Mouse (Mus musculus): ENCODE measurements around the gene Zfp335. TPM values are rescaled to one million over a fixed set of nuclear protein-coding genes. Genes with fewer than 3 reads are reported as not detected.

The Zfp335 gene
- total RNA-seq (2017), result 6.2 and 7.6 TPM in 2 replicates

DNA sequence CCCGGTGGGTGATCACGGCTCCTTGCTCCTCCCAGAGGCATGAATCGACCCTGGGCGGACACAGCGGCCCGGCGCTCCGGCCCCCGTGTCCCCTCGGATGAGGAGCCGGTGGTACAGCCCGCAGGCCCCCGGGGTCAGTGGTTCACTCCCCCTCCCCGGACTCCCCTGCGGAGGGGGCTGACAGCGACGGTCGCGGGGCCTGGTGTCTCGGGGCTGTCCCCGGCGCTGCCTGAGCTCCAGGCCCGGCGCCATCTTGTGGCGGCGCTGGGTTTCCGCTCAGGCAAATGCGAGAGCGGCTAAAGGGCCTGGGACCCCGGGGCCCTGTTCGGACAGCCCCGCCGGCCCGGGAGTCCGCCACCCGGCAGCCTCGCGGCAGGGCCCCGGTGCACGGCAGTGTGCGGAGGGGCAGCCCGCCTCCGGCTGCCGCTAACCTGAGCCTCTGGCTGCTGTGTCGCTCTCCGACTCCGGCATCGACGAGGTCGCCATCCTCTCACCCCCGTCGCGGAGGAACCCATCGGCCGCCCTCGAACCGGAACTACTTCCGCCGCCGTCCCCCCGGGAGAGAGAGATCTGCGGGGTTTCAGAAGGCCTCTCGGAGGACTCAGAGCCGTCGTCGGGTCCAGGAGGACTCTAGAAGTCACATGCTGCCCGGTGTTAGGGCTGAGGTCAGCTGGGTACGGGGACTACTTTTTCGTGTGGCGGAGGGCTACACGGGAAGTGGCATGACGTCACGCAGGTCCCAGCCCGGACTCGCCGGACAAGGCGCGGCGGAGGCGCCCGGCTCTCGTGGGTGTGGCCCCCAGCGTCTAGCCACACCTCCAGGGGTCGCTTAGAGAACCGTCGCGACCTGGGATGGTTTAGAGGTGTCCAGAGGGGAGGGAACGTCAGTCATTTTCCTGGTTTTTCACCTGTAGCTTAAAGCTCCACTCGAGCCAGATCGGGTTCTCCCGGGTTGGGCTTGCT, at the start of gene Zfp335:
Gene Zfp335, minus strand, starts transcription at position 672 of the 963 bp plus-strand sequence.
- peak; percentile 62 for ATAC-seq (replicated peaks; ENCODE audit: low read depth, poor library complexity, severe bottlenecking)

DNA sequence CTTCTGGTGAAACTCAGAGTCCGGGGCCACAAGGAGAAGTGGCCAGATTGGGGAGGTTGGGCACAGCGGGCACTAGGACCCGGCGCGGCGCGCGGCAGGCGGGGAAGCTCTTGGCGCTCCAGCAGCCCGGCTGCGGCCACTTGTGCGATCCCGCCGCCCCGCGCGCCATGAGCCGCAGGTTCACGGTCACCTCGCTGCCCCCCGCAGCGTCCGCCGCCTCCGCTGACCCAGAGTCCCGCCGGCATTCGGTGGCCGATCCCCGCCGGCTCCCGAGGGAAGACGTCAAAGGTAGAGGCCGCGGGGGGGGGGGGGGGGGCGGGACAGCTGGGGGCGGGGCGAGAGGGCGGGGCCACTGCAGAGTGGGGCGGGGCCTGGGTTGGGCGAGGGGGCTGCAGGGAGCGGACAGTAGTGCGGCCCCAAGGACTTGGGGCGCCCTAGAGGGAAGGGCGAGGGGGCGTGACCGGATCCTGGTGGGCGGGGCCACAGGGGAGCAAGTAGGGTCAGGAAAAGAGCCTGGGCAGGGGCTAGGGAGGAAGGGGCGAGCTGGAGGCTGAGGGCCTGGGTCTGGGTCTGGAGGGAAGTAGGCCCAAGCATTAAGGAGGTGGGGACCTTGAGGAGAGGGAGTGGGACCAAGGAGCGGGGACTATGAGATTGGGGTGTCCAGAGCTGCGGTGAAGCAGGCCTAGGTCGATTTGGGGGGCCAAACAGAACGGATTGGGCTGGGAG, 49.3 kb upstream of the Zfp335 start, which contains the start of gene Slc12a5:
Gene Slc12a5, plus strand, starts transcription at position 87 of the 726 bp plus-strand sequence.
- peak; percentile 48 for ATAC-seq (replicated peaks; ENCODE audit: low read depth, poor library complexity, severe bottlenecking)

DNA sequence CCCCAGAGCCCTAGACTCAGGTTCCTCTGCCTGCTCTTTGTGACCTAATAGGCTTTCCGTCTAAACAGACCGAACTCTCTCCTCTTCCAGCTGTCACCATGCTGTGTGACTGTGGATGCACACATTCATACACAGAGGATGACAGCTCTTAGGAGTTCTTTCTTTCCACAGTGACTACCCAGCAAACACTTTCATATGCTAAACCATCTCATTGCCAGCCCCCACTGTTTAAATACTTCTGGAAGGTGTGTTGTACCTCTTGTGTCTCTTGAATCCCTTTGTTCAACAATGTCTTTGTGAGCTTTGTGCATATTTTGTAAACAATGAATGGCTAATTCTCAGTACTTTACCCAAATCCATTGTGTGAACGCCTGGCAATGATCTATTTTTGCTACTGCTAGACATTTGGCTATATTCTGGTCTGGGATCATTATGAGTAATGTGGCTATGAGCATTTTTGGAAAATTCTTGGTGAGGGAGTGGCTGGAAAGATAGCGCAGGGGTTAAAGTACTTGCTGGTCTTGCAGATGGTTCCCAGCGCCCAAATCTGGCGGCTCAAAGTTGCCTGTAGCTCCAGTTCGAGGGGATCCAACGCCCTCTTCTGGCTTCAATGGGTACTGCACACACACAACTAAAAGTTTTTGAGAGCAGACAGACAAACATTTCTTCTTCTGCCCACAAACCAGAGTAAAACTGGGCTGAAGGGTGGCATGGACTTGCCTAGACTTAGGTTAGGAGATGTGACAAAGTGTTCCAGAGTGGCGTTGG, 46.2 kb upstream of the Zfp335 start:
- no peak for ATAC-seq (replicated peaks; ENCODE audit: low read depth, poor library complexity, severe bottlenecking)

DNA sequence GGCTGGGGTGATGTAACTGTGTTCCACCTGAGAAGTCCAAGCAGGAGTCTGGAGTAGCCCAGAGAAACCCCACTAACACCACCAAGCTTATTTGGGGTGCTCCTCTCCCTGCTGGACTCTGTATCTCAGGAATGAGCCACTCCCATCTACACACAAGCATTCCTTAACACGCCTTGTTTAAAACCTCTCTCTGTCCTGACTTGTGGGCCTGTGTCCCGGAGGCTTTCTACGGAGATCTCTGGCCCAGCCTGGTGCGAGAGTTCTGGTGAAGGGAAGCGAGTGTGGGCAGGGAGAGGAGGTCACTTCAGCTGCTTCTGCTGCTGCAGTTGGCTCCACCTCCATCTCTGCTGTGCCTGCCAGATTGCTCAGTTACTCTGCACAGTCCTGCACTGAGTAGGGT, 44.6 kb upstream of the Zfp335 start:
- ATAC-seq (replicated peaks; ENCODE audit: low read depth, poor library complexity, severe bottlenecking), result no peak

DNA sequence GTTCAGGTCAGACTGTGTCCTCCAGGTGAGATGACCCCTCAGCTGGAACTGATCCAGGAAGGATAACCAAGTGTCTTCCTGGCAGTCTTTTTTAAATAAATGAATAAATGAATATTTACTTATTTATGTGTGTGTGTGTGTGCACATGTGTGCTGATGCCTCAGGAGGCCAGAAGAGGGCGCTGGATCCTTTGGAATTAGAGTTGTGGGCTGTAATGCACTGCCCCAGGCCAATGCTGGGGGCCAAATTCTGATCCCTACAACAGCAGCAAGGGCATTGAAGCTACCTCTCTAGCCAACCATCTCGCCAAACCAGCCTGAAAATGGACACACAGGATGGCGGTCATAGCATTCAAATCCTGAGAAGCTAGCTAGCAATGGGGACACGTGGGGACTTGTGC, 44.2 kb upstream of the Zfp335 start:
- ATAC-seq (replicated peaks; ENCODE audit: low read depth, poor library complexity, severe bottlenecking), result no peak

DNA sequence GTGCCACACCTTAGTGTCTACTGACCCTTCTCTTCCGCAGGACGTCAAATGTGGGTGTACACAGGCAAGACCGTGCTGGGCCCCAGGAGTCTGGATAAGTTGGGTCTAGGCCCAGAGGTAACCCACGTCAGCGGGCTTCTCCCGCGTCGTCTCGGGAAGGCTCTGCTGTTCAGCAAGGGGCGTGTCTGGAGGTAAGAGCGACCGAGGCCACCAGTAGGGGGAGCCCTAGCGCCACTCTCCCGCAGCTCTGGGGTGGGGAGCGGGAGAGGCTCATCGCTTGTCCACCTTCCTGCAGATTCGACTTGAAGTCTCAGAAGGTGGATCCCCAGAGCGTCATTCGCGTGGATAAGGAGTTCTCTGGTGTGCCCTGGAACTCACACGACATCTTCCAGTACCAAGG, 41.7 kb upstream of the Zfp335 start:
- peak; percentile 78 for ATAC-seq (replicated peaks; ENCODE audit: low read depth, poor library complexity, severe bottlenecking)

DNA sequence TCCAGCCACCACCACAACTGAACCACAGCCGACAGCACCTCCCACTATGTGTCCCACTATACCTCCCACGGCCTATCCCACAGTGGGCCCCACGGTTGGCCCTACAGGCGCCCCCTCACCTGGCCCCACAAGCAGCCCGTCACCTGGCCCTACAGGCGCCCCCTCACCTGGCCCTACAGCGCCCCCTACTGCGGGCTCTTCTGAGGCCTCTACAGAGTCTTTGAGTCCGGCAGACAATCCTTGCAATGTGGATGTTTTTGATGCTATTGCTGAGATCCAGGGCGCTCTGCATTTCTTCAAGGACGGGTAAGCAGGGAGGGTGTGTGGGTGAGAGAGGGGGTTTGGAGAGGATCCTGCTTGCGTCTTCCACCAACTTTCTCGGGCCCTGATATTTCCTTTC, 40.9 kb upstream of the Zfp335 start:
- ATAC-seq (replicated peaks; ENCODE audit: low read depth, poor library complexity, severe bottlenecking), result no peak

DNA sequence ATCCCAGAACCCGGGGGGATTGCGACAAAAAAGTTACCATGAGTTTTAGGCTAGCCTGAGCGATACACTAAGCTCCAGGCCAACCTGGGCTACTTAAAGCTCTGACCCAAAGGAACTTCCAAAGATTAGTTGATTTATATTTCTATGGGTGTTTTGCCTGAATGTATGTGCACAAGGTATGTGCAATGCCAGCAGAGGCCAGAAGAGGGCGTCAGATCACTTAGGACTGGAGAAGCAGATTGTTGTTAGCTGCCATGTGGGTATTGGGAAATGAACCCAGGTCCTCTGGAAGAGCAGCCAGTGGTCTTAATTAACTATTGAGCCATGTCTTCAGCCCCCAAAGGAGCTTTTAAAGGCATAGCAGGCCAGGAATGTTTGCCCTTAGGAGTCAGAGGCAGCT, 40.2 kb upstream of the Zfp335 start:
- ATAC-seq (replicated peaks; ENCODE audit: low read depth, poor library complexity, severe bottlenecking), result no peak

DNA sequence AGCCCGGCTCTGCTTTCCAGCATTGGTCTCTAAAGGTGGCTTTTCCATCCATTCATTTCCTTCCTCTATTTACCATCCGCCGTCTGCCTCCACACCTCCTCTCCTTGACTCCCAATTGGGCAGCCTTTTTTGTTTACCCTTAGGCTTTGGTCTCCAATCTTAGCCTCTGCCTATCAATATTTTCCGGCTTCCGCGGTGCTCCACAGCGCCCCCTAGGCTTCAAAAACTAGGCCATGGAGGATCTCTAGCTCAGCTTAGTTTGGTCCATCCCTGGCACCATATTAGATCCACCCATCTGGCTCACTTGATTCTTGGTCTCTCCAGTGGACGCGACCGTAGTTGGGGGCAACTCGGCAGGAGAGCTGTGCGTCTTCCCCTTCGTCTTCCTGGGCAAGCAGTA, 38.9 kb upstream of the Zfp335 start:
- ATAC-seq (replicated peaks; ENCODE audit: low read depth, poor library complexity, severe bottlenecking), result no peak

DNA sequence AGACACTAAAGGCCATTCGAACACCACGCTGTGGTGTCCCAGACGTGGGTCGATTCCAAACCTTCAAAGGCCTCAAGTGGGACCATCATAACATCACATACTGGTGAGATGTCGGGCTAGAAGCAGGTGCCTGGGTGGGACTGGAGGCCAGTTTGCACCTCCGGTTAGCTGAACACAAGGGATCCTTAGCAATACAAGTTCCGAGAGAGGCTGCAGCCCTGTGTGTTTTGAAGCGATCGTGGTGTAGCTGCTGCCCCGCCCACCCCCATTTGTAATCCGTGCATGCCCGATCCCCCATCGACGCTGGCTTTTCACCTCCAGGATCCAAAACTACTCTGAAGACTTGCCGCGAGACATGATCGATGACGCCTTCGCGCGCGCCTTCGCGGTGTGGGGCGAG, 37.4 kb upstream of the Zfp335 start:
- no peak for ATAC-seq (replicated peaks; ENCODE audit: low read depth, poor library complexity, severe bottlenecking)

DNA sequence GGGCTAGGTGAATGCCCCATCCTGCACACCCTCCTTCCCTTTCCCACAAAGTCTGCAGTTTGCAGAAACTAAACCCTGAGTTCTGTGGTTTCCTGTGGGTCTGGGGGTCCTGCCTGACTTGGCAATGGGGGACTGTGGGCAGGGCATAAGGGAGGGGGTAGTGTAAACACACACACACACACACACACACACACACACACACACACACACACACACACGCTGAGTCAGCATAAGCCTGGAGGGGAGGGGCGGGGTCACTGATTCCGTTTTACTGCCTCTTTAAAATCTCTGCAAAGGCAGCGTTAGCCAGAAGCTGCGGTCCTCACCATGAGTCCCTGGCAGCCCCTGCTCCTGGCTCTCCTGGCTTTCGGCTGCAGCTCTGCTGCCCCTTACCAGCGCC, 36.4 kb upstream of the Zfp335 start:
- peak; percentile 26 for ATAC-seq (replicated peaks; ENCODE audit: low read depth, poor library complexity, severe bottlenecking)

DNA sequence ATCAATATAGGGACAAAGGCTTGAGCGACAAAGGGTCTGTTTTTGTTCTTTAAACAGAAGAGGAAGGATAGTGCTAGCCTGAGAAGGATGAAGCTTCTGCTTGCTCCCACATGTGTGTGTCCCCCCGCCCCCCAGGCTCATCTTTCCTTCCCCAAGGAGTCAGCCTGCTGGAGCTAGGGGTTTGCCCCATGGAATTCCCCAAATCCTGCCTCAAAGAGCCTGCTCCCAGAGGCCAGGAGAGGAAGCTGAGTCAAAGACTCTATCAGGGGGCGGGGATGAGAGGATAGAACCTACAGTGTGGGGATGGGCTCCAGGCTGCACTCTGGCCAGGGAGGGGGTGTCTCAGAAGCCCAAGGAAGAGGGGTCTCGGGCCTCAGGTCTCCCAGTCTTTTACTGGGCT, 35.9 kb upstream of the Zfp335 start:
- no peak for ATAC-seq (replicated peaks; ENCODE audit: low read depth, poor library complexity, severe bottlenecking)

DNA sequence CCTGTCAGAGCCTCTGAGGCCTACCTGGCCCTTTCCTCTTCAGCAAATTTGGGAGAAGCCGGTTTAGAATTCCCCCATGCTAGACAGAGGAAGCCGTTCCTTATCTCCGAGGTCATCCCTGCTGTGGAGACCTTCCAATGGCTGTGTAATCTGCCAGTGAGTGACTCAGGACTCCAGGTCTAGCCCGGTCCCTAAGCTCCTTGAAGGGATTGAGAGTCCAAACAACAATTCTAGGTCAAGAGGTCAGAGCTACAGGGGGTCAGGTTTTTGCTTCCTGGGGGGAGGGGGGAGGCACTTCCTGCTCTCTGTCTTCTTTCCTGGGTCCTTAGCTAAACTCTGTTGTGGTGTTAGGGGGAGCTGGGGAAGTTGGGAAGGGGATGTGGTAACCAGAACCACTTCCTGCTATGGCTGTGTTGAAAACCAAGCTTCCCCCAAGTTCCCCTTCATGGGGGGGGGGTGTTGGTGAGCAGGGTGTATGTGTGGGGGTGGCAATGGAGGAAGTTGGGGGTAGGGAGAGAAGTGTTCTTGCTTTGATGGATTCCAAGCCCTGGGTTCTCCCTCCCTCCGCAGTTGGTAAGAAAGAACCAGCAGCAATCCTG, 31.2 kb upstream of the Zfp335 start:
- ATAC-seq (replicated peaks; ENCODE audit: low read depth, poor library complexity, severe bottlenecking), result peak; percentile 85

DNA sequence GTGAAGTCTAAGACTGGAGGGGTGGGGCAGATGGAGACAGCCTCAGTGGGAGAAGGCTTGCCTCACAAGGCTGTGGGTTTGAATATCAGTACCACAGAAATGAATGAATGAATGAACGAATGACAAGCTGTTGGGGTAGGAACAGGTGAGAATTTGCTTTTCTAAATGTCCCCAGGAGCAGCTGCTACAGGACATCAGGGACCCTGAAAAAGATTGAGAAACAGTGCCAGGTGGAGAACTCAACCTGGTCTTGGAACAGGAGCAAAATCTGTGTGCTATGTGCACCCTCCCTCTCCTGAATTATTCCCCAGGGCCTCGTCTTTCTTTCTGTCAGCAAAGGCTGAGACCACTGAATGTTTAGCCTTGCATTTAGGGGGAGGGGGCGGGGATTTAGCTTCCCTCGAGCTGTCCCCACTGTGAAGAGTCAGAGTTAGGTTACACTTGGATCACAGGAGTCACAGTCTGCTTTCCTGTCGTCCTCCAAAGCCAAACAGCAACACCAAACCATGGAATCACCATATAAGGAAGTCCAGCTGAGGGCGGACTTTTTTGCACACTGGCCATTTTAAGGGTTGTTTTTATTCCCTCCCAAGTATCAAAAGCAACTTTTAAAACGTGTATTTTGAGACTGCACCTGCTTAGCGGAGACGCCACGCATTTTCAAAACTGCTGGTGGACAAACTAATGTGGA, 28.7 kb upstream of the Zfp335 start, which contains the start of gene Mmp9:
Gene Mmp9, plus strand, starts transcription at position 641 of the 691 bp plus-strand sequence.
- ATAC-seq (replicated peaks; ENCODE audit: low read depth, poor library complexity, severe bottlenecking), result no peak

DNA sequence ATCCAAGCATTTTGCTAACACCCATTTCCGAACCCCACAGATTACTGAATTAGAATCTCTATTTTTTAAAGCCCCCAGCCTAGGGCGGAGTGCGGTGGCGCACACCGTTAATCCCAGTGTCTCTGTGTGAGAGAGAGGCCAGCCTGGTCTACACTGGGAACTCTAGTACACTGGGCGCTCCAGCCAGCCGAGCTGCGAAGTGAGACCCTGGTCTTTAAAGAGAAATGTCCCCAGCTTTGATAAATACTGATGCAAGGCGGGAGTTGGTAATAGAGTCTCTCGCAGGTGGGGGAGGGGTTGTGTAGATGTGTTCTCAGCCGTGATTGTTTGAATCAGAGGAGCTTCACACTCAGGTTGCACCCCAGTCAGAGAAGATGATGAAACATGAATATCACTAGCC, 27.5 kb upstream of the Zfp335 start:
- ATAC-seq (replicated peaks; ENCODE audit: low read depth, poor library complexity, severe bottlenecking), result no peak

DNA sequence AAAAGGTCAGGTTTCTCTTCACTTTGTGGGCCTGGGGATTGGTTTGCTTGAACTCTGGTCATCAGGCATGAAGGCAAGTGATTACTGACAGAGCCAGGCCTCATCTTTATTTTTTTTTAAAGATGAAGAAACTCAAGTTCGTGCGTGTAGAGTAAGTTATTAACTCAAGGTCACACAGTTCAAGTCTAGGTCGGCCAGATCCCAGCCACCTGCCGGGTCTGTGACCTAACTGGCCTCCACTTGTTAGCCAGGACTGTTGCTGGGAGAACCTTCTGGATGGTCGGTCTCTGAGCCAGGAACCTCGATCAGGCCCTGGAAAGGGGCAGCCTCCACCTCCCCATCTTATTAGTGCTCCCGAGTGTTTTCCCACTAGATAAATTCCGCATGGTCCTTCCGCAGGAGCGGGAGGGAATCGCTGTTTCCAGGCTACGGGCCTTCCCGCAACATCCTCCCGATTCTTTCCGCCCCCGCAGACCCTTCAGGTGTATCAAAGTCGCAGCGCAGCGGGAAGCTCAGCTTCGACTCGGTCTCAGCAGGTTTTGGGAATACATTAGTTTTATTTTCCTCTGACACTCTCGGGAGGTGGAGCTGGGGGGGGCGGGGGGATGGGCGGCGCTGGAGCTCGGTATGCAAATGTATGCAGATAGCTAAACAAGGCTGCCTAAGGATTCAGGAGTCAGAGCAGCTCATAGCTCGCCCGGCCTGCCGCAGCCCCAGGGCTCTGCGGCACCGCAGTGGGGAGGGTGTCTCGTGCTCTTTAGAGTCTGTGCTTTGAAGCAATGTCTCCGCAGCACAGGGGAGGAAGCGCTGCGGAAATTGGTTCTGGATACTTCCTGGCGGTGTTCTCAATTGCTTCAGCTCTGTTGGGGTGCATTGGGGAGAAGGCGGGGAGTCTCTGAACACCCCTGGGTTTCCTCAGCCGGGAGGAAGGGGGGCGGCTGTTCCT, 26.9 kb upstream of the Zfp335 start:
- peak; percentile 26; the same call in 1 of the 2 replicates for ATAC-seq (replicated peaks; ENCODE audit: low read depth, poor library complexity, severe bottlenecking)

DNA sequence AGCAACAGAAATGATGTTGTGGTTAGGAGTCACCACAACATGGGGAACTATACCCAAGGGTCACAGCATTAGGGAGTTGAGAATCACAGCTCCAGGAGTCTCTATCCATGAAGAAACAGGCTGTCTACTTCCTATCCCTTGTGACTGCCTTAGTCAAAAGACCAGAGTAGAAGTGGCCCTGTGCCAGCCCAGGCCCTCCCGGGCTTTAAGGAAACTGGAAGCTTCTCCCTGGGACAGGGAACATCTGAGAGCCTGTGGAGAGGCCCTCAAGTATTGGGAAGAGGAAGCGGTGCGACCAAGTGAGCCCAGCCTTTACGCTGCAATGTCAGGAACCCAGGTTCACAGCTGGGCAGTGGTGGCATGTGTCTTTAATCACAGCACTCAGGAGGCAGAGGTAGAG, 24.4 kb upstream of the Zfp335 start:
- ATAC-seq (replicated peaks; ENCODE audit: low read depth, poor library complexity, severe bottlenecking), result no peak

DNA sequence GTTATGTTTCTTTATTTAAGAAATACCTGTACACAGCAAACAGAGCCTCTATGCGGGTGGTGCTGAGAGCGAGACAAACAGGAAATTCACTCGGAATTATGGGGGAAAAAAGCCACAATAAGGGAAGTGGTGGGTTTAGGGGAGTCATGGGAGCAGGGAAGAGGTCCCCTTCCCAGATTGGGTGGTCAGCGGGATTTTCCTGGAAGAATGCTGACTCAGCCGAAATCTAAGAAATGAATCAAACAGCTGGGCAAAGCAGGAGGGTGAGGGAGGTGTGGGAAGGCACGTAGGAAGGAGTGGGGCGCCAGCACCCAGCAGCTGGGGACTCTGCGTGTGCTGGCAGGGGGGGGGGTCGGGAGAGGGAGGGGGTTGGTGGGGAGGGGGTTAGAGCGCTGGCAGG, 22.0 kb upstream of the Zfp335 start:
- ATAC-seq (replicated peaks; ENCODE audit: low read depth, poor library complexity, severe bottlenecking), result no peak
